Mouse (Mus musculus) MEL (cell line): ENCODE data around the gene Myh6. TPM values are rescaled to one million over a fixed set of nuclear protein-coding genes. Genes with fewer than 3 reads are reported as not detected.

Experiments used
- DNase-seq: peaks from one replicate; pipeline ENCODE4 v3.0.0; 2011; ENCODE audit warnings: low read depth, low spot score
- H3K27ac ChIP-seq: 2 replicates; pipeline ENCODE4 v1.5.1; 2012; ENCODE audit warnings: low read depth, mild to moderate bottlenecking, control low read depth, low read length, moderate library complexity; ENCODE audit not compliant: control insufficient read depth
- H3K27me3 ChIP-seq, 2 experiments: fragments of 150-350 bp in 1 of 2; sonication (generic) in 1 of 2; 2 replicates each; pipeline ENCODE4 v1.6.1; 2012; ENCODE audit warnings: low read length in 2 of 2, mild to moderate bottlenecking in 2 of 2, improper control_type of control experiment in 1 of 2, moderate library complexity in 1 of 2; ENCODE audit not compliant: insufficient read depth in 2 of 2, control insufficient read depth in 1 of 2
- H3K36me3 ChIP-seq, 2 experiments: 2 replicates each; pipeline ENCODE4 v1.6.1; 2012 to 2014; ENCODE audit warnings: low read length in 2 of 2, improper control_type of control experiment in 1 of 2, inconsistent platforms in 1 of 2, mild to moderate bottlenecking in 1 of 2; ENCODE audit not compliant: insufficient read depth in 2 of 2, control insufficient read depth in 1 of 2
- H3K4me1 ChIP-seq, 2 experiments: fragments of 150-350 bp in 1 of 2; sonication (generic) in 1 of 2; 2 replicates each; pipeline ENCODE4 v1.6.1; 2012; ENCODE audit warnings: low read length in 2 of 2, improper control_type of control experiment in 1 of 2, mild to moderate bottlenecking in 1 of 2; ENCODE audit not compliant: insufficient read depth in 2 of 2, control insufficient read depth in 1 of 2
- H3K4me3 ChIP-seq, 2 experiments: fragments of 150-350 bp in 1 of 2; sonication (generic) in 1 of 2; 2 replicates each; pipeline ENCODE4 v1.5.1; 2012; ENCODE audit warnings: low read depth in 2 of 2, low read length in 2 of 2, mild to moderate bottlenecking in 2 of 2, moderate library complexity in 2 of 2, control low read depth in 1 of 2, improper control_type of control experiment in 1 of 2; ENCODE audit not compliant: control insufficient read depth in 1 of 2, insufficient read depth in 1 of 2
- H3K79me2 ChIP-seq: 2 replicates; pipeline ENCODE4 v1.6.1; 2012; ENCODE audit warnings: mild to moderate bottlenecking, low read length, moderate library complexity; ENCODE audit not compliant: control insufficient read depth, poor library complexity, insufficient read depth
- H3K9ac ChIP-seq: 2 replicates; pipeline ENCODE4 v1.6.1; 2012; ENCODE audit warnings: low read depth, mild to moderate bottlenecking, control low read depth, low read length, moderate library complexity; ENCODE audit not compliant: control insufficient read depth, poor library complexity, severe bottlenecking
- H3K9me3 ChIP-seq: fragments of 150-350 bp; sonication (generic); replicated peaks from 2 replicates; pipeline ENCODE4 v1.6.1; 2012; ENCODE audit warnings: mild to moderate bottlenecking, low read length, improper control_type of control experiment, moderate library complexity; ENCODE audit not compliant: insufficient read depth
- CHD1 ChIP-seq: IDR thresholded peaks from 2 replicates; pipeline ENCODE4 v1.6.1; 2012; ENCODE audit warnings: low read depth, mild to moderate bottlenecking, inconsistent platforms, low read length, improper control_type of control experiment
- CHD2 ChIP-seq: IDR thresholded peaks from 2 replicates; pipeline ENCODE4 v1.6.1; 2011; ENCODE audit warnings: low read length, improper control_type of control experiment
- CTCF ChIP-seq, 3 experiments: IDR thresholded peaks in 2 of 3; conservative IDR thresholded peaks in 1 of 3; 2 replicates each; pipeline ENCODE4 v1.5.1; 2011 to 2012; ENCODE audit warnings: low read length in 3 of 3, low read depth in 2 of 3, mild to moderate bottlenecking in 2 of 3, improper control_type of control experiment in 1 of 3, inconsistent platforms in 1 of 3, mixed read lengths in 1 of 3, moderate library complexity in 1 of 3; ENCODE audit not compliant: control insufficient read depth in 1 of 3, insufficient read depth in 1 of 3, poor library complexity in 1 of 3, severe bottlenecking in 1 of 3
- E2F4 ChIP-seq: IDR thresholded peaks from 2 replicates; pipeline ENCODE4 v1.6.1; 2011; ENCODE audit warnings: low read depth, low read length, improper control_type of control experiment, borderline replicate concordance
- ETS1 ChIP-seq: IDR thresholded peaks from 2 replicates; pipeline ENCODE4 v1.6.1; 2012; ENCODE audit warnings: low read depth, mild to moderate bottlenecking, inconsistent platforms, low read length, improper control_type of control experiment, moderate library complexity
- GABPA ChIP-seq: IDR thresholded peaks from 2 replicates; pipeline ENCODE4 v1.6.1; 2012; ENCODE audit warnings: low read depth, mild to moderate bottlenecking, inconsistent platforms, low read length, improper control_type of control experiment, moderate library complexity
- GATA1 ChIP-seq: IDR thresholded peaks from 2 replicates; pipeline ENCODE4 v1.6.1; 2011; ENCODE audit warnings: low read depth, low read length, improper control_type of control experiment
- HCFC1 ChIP-seq: IDR thresholded peaks from 2 replicates; pipeline ENCODE4 v1.6.1; 2012; ENCODE audit warnings: low read depth, mild to moderate bottlenecking, inconsistent platforms, low read length, improper control_type of control experiment, moderate library complexity
- KAT2A ChIP-seq: conservative IDR thresholded peaks from 2 replicates; pipeline ENCODE4 v1.6.1; 2012; ENCODE audit warnings: low read depth, low read length, improper control_type of control experiment, inconsistent platforms
- MAFK ChIP-seq: IDR thresholded peaks from 2 replicates; pipeline ENCODE4 v1.6.1; 2011; ENCODE audit warnings: low read depth, mild to moderate bottlenecking, low read length, improper control_type of control experiment, borderline replicate concordance
- MAX ChIP-seq: IDR thresholded peaks from 2 replicates; pipeline ENCODE4 v1.6.1; 2011; ENCODE audit warnings: low read length, improper control_type of control experiment
- MAZ ChIP-seq: IDR thresholded peaks from 2 replicates; pipeline ENCODE4 v1.6.1; 2012; ENCODE audit warnings: low read depth, mild to moderate bottlenecking, inconsistent platforms, low read length, improper control_type of control experiment
- MEF2A ChIP-seq: IDR thresholded peaks from 2 replicates; pipeline ENCODE4 v1.6.1; 2014; ENCODE audit warnings: low read depth, mild to moderate bottlenecking, inconsistent platforms, low read length, improper control_type of control experiment; ENCODE audit not compliant: poor library complexity, insufficient replicate concordance, severe bottlenecking; ENCODE audit errors: extremely low read depth
- MYB ChIP-seq: IDR thresholded peaks from 2 replicates; pipeline ENCODE4 v1.6.1; 2011; ENCODE audit warnings: mild to moderate bottlenecking, low read depth, low read length, improper control_type of control experiment
- NELFE ChIP-seq: IDR thresholded peaks from 2 replicates; pipeline ENCODE4 v1.6.1; 2011; ENCODE audit warnings: low read depth, low read length, improper control_type of control experiment
- POLR2A ChIP-seq, 2 experiments: IDR thresholded peaks; 2 replicates each; pipeline ENCODE4 v1.6.1; 2011 to 2012; ENCODE audit warnings: low read length in 2 of 2, mild to moderate bottlenecking in 2 of 2, control low read depth in 1 of 2, improper control_type of control experiment in 1 of 2, low read depth in 1 of 2, moderate library complexity in 1 of 2; ENCODE audit not compliant: control insufficient read depth in 1 of 2, insufficient read depth in 1 of 2, poor library complexity in 1 of 2
- RAD21 ChIP-seq: IDR thresholded peaks from 2 replicates; pipeline ENCODE4 v1.6.1; 2011; ENCODE audit warnings: mild to moderate bottlenecking, low read depth, low read length, improper control_type of control experiment
- UBTF ChIP-seq: IDR thresholded peaks from 2 replicates; pipeline ENCODE4 v1.6.1; 2012; ENCODE audit warnings: low read depth, mild to moderate bottlenecking, inconsistent platforms, low read length, improper control_type of control experiment, moderate library complexity, borderline replicate concordance; ENCODE audit not compliant: insufficient read depth
- USF1 ChIP-seq: IDR thresholded peaks from 2 replicates; pipeline ENCODE4 v1.6.1; 2014; ENCODE audit warnings: low read depth, mild to moderate bottlenecking, inconsistent platforms, low read length, improper control_type of control experiment, moderate library complexity
- USF2 ChIP-seq, 2 experiments: IDR thresholded peaks; 2 replicates each; pipeline ENCODE4 v1.6.1; 2011 to 2012; ENCODE audit warnings: improper control_type of control experiment in 2 of 2, low read length in 2 of 2, borderline replicate concordance in 1 of 2, inconsistent platforms in 1 of 2, low read depth in 1 of 2, mild to moderate bottlenecking in 1 of 2; ENCODE audit not compliant: insufficient read depth in 1 of 2
- ZC3H11A ChIP-seq: IDR thresholded peaks from 2 replicates; pipeline ENCODE4 v1.6.1; 2012; ENCODE audit warnings: low read depth, mild to moderate bottlenecking, inconsistent platforms, low read length, improper control_type of control experiment
- ZNF384 ChIP-seq: IDR thresholded peaks from 2 replicates; pipeline ENCODE4 v1.6.1; 2012; ENCODE audit warnings: low read depth, mild to moderate bottlenecking, inconsistent platforms, low read length, improper control_type of control experiment
- polyA plus RNA-seq, 2 experiments: library from polyadenylated mRNA; stranded (reverse) in 1 of 2; unstranded in 1 of 2; fragments of >175 nt in 1 of 2; fragments of >200 nt in 1 of 2; gene quantifications; 2 replicates each; pipeline versions ENCODE4 v1.2.1 to v1.2.4; 2012; ENCODE audit warnings: low replicate concordance in 2 of 2, low read depth in 1 of 2; ENCODE audit not compliant: insufficient read length in 2 of 2, insufficient read depth in 1 of 2, missing spikeins in 1 of 2
- total RNA-seq: library from RNA; depleted of rRNA; stranded (reverse); fragments of 300-350 nt; gene quantifications from 2 replicates; pipeline ENCODE4 v1.2.3, GENCODE M21; 2012

The Myh6 gene
- total and polyA plus RNA-seq, 3 experiments = not detected

DNA sequence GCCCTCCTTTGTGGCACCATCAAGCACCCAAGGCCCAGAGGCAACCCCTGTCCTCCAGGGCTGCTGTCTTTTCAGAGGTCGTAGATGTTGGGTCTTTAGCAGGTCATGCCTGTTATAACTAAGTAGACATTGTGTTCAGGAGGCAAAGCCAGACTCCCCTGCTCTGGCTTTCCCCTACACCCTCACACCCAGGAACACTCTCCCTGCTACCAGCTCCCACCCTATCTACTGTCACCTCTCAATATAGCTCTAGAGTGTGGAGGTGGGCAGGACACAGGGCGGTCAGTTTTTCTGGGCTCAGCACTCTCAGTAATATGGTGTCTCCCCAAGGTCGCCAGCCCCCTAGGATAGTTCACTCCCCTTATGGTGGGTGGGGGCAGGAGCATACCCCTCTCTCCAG is 1.1 kb upstream of the Myh6 start:
- H3K9me3 ChIP-seq = no peaks in the 10 kb centered on the region
- no peaks in the 10 kb centered on the region for H3K36me3 ChIP-seq
- H3K9ac ChIP-seq = no peak overlapping the region
- H3K4me3 ChIP-seq = no peak overlapping the region
- H3K27ac ChIP-seq = no peak overlapping the region
- no peak for DNase-seq
- TF ChIP-seq GABPA (no peak), CHD2 (no peak), ETS1 (no peak), GATA1 (no peak), MYB (no peak), CHD1 (no peak), USF2 (IDR thresholded peaks at IDR 0.05; ENCODE audit: borderline replicate concordance in 1 of 2, insufficient read depth in 1 of 2, low read depth in 1 of 2, low read length in 2 of 2) (no peak), NELFE (no peak), E2F4 (no peak), UBTF (no peak), USF1 (no peak), ZC3H11A (no peak)
- TF ChIP-seq, all 39 proteins: peak for 0
- H3K79me2 ChIP-seq = no peaks in the 10 kb centered on the region
- peaks cover 0 to 9% of the 10 kb centered on the region in 2 experiments; a peak in 3 of 4 replicates for H3K27me3 ChIP-seq
- H3K4me1 ChIP-seq = no peaks in the 10 kb centered on the region

DNA sequence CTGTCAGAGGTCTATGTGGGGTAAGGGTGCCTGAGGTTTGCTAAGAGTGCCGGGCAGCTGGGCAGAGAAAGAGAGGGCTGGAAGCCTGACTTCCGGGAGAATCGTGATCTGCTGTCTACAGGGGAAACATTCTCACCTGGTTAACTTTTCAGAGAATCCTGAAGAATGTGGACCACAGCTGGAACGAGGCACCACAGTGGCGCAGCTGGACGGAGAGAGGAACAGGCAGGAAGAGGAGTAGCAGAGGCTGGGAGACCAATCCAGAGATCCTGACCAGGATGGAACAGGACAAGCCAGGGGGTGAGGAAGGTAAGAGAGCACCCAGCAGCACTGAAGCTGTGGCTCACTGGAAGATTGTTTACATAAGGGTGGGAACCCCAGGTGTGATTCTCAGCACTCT is 1.1 kb downstream of the Myh6 start:
- Histone ChIP-seq H3K27ac (no peak overlapping the region), H3K4me3 (no peak overlapping the region), H3K36me3 (no peaks in the 10 kb centered on the region), H3K9me3 (no peaks in the 10 kb centered on the region), H3K27me3 (peaks cover 0 to 8% of the 10 kb centered on the region in 2 experiments; a peak in 3 of 4 replicates), H3K9ac (no peak overlapping the region), H3K4me1 (no peaks in the 10 kb centered on the region), H3K79me2 (no peaks in the 10 kb centered on the region)
- TF ChIP-seq ZNF384 = no peak
- no peak for TF ChIP-seq CTCF (IDR thresholded peaks at IDR 0.05 in 2 of 3, conservative IDR thresholded peaks at IDR 0.05 in 1 of 3; ENCODE audit: control insufficient read depth in 1 of 3, insufficient read depth in 1 of 3, low read depth in 2 of 3, low read length in 3 of 3, poor library complexity in 1 of 3, severe bottlenecking in 1 of 3)
- TF ChIP-seq MAX = no peak
- no peak for TF ChIP-seq ETS1
- no peak for TF ChIP-seq USF2 (IDR thresholded peaks at IDR 0.05; ENCODE audit: borderline replicate concordance in 1 of 2, insufficient read depth in 1 of 2, low read depth in 1 of 2, low read length in 2 of 2)
- no peak for TF ChIP-seq KAT2A
- TF ChIP-seq POLR2A (IDR thresholded peaks at IDR 0.05; ENCODE audit: control insufficient read depth in 1 of 2, insufficient read depth in 1 of 2, low read depth in 1 of 2, low read length in 2 of 2, poor library complexity in 1 of 2) = no peak
- TF ChIP-seq MAZ = no peak
- no peak for TF ChIP-seq E2F4
- no peak for TF ChIP-seq RAD21
- TF ChIP-seq MEF2A = no peak
- TF ChIP-seq MAFK = no peak
- no peak for TF ChIP-seq HCFC1
- no peak for DNase-seq
